In the genomic region with DNA sequence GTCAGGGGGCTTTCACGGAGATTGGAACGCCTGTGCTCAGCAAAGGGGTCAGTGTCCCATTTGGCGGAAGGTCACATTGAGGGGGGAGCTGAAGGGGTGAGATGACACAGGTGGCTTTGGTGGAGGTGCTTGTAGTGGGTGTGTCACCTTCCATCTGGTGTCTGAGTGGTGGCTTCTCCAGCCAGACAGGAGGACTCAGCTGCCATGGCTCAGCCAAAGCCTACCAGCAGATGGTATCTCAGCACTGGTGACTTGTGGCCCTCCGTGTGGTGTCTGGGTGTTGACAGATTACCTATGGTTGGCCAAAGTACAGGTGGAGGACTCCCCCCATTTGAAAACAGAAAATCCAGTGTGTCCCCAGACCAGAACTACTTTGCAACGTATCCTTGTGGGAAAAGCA, we compare ENCODE assay signal across 25 mouse cellular contexts.
DNase-seq lines count a peak whose midpoint lies in the region; ATAC-seq and TF ChIP-seq lines count a peak whose summit lies in the region.
"Had no signal": no experiment of that assay in that cellular context is flagged by ENCODE, and none has a peak within 500 bp of the region (broad histone marks: within the 10 kb centered on the region; RNA-seq: fewer than 3 reads in every experiment).

No protein-coding gene starts in this region.

- no peak for ATAC-seq in midbrain, embryonic 11.5 days (ENCODE audit: low FRiP score)
- no peak for ATAC-seq in midbrain, embryonic 13.5 days
- ATAC-seq in kidney, embryonic 16.5 days (ENCODE audit: low FRiP score, low TSS enrichment) = no peak
- ATAC-seq: activated CD4-positive, CD25-positive, alpha-beta regulatory T cell, adult 4 months; forebrain, embryonic 15.5 days; hindbrain, postnatal 0 days; inflammation-experienced regulatory T-cells, adult 6 months; intestine, embryonic 16.5 days had no signal

- DNase-seq in cerebellum, postnatal 14 days = peak; percentile 32 to 37
- no peak for DNase-seq in cerebellum, adult 11-12 months
- DNase-seq in midbrain, embryonic 11.5 days (ENCODE audit: low spot score, missing footprints) = peak; percentile 72
- DNase-seq: adrenal gland, adult 8-10 months; adrenal gland, postnatal 25 days; cerebellum, adult 18-20 months; gastrocnemius, postnatal 10 days; gastrocnemius, postnatal 36 days; heart, adult 2 months; heart, postnatal 14 days; heart, postnatal 4 days; kidney, adult 18-20 months had no signal

- H3K79me2 ChIP-seq in myocyte (ENCODE audit: control insufficient read depth, insufficient read depth) = no peaks in the 10 kb centered on the region

- no peak overlapping the region for H3K4me3 ChIP-seq in midbrain, embryonic 11.5 days (ENCODE audit: low read depth, low read length)
- no peak overlapping the region for H3K4me3 ChIP-seq in midbrain, embryonic 13.5 days (replicated peaks)
- H3K4me3 ChIP-seq in myocyte = no peak overlapping the region
- no peak overlapping the region for H3K4me3 ChIP-seq in kidney, embryonic 16.5 days (ENCODE audit: low read length)
- H3K4me3 ChIP-seq: embryonic facial prominence, embryonic 12.5 days; embryonic facial prominence, embryonic 15.5 days; forebrain, embryonic 15.5 days; heart, adult 2 months; heart, embryonic 10.5 days; heart, embryonic 13.5 days had no signal

- H3K27me3 ChIP-seq in midbrain, embryonic 11.5 days (ENCODE audit: control insufficient read depth, insufficient read depth, low read length) = no peaks in the 10 kb centered on the region
- H3K27me3 ChIP-seq in midbrain, embryonic 13.5 days = peaks cover 9% of the 10 kb centered on the region; the same call in 1 of the 2 replicates
- no peaks in the 10 kb centered on the region for H3K27me3 ChIP-seq in myocyte (ENCODE audit: control insufficient read depth, insufficient read depth, insufficient read length)
- peaks cover 1% of the 10 kb centered on the region; the same call in 1 of the 2 replicates for H3K27me3 ChIP-seq in kidney, embryonic 16.5 days (ENCODE audit: insufficient read depth, low read length)
- H3K27me3 ChIP-seq: embryonic facial prominence, embryonic 12.5 days; forebrain, embryonic 15.5 days had no signal

- H3K36me3 ChIP-seq in midbrain, embryonic 11.5 days (ENCODE audit: control insufficient read depth, insufficient read depth, low read length) = no peaks in the 10 kb centered on the region
- no peaks in the 10 kb centered on the region for H3K36me3 ChIP-seq in midbrain, embryonic 13.5 days
- H3K36me3 ChIP-seq in myocyte (ENCODE audit: control insufficient read depth, insufficient read depth) = no peaks in the 10 kb centered on the region
- H3K36me3 ChIP-seq in kidney, embryonic 16.5 days (ENCODE audit: insufficient read depth, low read length) = no peaks in the 10 kb centered on the region
- H3K36me3 ChIP-seq: embryonic facial prominence, embryonic 12.5 days; embryonic facial prominence, embryonic 15.5 days; forebrain, embryonic 15.5 days; heart, embryonic 10.5 days; heart, embryonic 13.5 days had no signal

- H3K4me2 ChIP-seq in midbrain, embryonic 11.5 days = no peak overlapping the region
- H3K4me2 ChIP-seq in midbrain, embryonic 13.5 days (replicated peaks) = no peak overlapping the region
- H3K4me2 ChIP-seq in myocyte (ENCODE audit: low read depth) = peak overlapping the region; percentile 57
- H3K4me2 ChIP-seq in kidney, embryonic 16.5 days (replicated peaks; ENCODE audit: low read depth, low read length) = no peak overlapping the region
- H3K4me2 ChIP-seq: embryonic facial prominence, embryonic 12.5 days; embryonic facial prominence, embryonic 15.5 days; forebrain, embryonic 15.5 days; heart, embryonic 13.5 days; hindbrain, embryonic 14.5 days had no signal

- no peak for TF ChIP-seq POLR2A in myocyte (IDR thresholded peaks at IDR 0.05; ENCODE audit: insufficient read length, low read depth)

- no peaks in the 10 kb centered on the region for H3K9me3 ChIP-seq in midbrain, embryonic 11.5 days (ENCODE audit: control insufficient read depth, low read length)
- no peaks in the 10 kb centered on the region for H3K9me3 ChIP-seq in midbrain, embryonic 13.5 days
- H3K9me3 ChIP-seq in kidney, embryonic 16.5 days (ENCODE audit: low read length) = no peaks in the 10 kb centered on the region
- H3K9me3 ChIP-seq: embryonic facial prominence, embryonic 12.5 days; embryonic facial prominence, embryonic 15.5 days; forebrain, embryonic 15.5 days; heart, embryonic 10.5 days; heart, embryonic 13.5 days had no signal

- no peak overlapping the region for H3ac ChIP-seq in myocyte (ENCODE audit: control insufficient read depth, insufficient read length)

- no peak overlapping the region for H3K27ac ChIP-seq in midbrain, embryonic 11.5 days (ENCODE audit: low read depth, low read length)
- H3K27ac ChIP-seq in midbrain, embryonic 13.5 days = no peak overlapping the region
- H3K27ac ChIP-seq in kidney, embryonic 16.5 days (ENCODE audit: low read length) = no peak overlapping the region
- H3K27ac ChIP-seq: embryonic facial prominence, embryonic 15.5 days; forebrain, embryonic 15.5 days; heart, adult 2 months; heart, embryonic 10.5 days; heart, embryonic 13.5 days; hindbrain, embryonic 14.5 days; hindbrain, postnatal 0 days had no signal

- H3K9ac ChIP-seq in midbrain, embryonic 11.5 days (ENCODE audit: low read length) = no peak overlapping the region
- H3K9ac ChIP-seq in midbrain, embryonic 13.5 days (replicated peaks) = no peak overlapping the region
- no peak overlapping the region for H3K9ac ChIP-seq in kidney, embryonic 16.5 days (replicated peaks; ENCODE audit: low read length)
- H3K9ac ChIP-seq: embryonic facial prominence, embryonic 12.5 days; embryonic facial prominence, embryonic 15.5 days; forebrain, embryonic 15.5 days; heart, embryonic 13.5 days; hindbrain, embryonic 14.5 days had no signal

- H3K4me1 ChIP-seq in midbrain, embryonic 11.5 days (ENCODE audit: control insufficient read depth, insufficient read depth, low read length) = no peaks in the 10 kb centered on the region
- H3K4me1 ChIP-seq in midbrain, embryonic 13.5 days (replicated peaks) = 0 out of 2 replicates have a peak, but pooled peaks cover 6% of the 10 kb centered on the region
- H3K4me1 ChIP-seq in kidney, embryonic 16.5 days (ENCODE audit: insufficient read depth, low read length) = no peaks in the 10 kb centered on the region
- H3K4me1 ChIP-seq: heart, embryonic 13.5 days had no signal

- 91% methylated on average over 5 of the region's 5 CpGs for WGBS in midbrain, embryonic 11.5 days
- 86% methylated on average over 5 of the region's 5 CpGs for WGBS in midbrain, embryonic 13.5 days
- WGBS in kidney, embryonic 16.5 days = 69% methylated on average over 5 of the region's 5 CpGs

TF ChIP-seq in myocyte, 11 proteins besides CTCF, POLR2A, EP300 and RAD21:
- TF ChIP-seq MYOG (IDR thresholded peaks at IDR 0.05; ENCODE audit: control insufficient read depth in 1 of 3, insufficient read depth in 1 of 3, insufficient read length in 2 of 3, low read depth in 2 of 3) (no peak), MYOD1 (IDR thresholded peaks at IDR 0.05; ENCODE audit: control insufficient read depth in 1 of 3, insufficient read length in 2 of 3, low read depth in 2 of 3) (no peak), MAX (IDR thresholded peaks at IDR 0.05; ENCODE audit: low read depth) (no peak), USF1 (IDR thresholded peaks at IDR 0.05; ENCODE audit: low read depth) (no peak), TCF3 (IDR thresholded peaks at IDR 0.05; ENCODE audit: insufficient read length, low read depth) (no peak), POLR2AphosphoS2 (IDR thresholded peaks at IDR 0.05; ENCODE audit: insufficient read length, low read depth) (no peak), E2F4 (IDR thresholded peaks at IDR 0.05; ENCODE audit: insufficient read depth) (no peak), CEBPB (IDR thresholded peaks at IDR 0.05; ENCODE audit: insufficient read depth, poor library complexity, severe bottlenecking) (no peak), REST (IDR thresholded peaks at IDR 0.05; ENCODE audit: insufficient read depth, insufficient read length) (no peak), TCF12 (IDR thresholded peaks at IDR 0.05; ENCODE audit: insufficient read depth, poor library complexity, severe bottlenecking) (no peak), SRF (IDR thresholded peaks at IDR 0.05; ENCODE audit: control insufficient read depth, insufficient read length, low read depth) (no peak)
TF ChIP-seq in myocyte: peak in this region for 0.
